Mouse (Mus musculus): Measurements from ENCODE around the gene S1pr1.

- TF ChIP-seq CTCF (IDR thresholded peaks at IDR 0.05; ENCODE audit: borderline replicate concordance, control insufficient read depth, extremely low read depth, insufficient read depth, low read length, poor library complexity) (no peak), POLR2A (IDR thresholded peaks at IDR 0.05; ENCODE audit: control insufficient read depth, extremely low read depth, insufficient read depth, low read length, poor library complexity) (no peak)
These were observed 20.7 kb upstream of the S1pr1 start for GRCm38 (mm10) chr3:115735540-115735939.

All from thymus, adult 2 months (tissue).